Mouse (Mus musculus) liver, adult 2 months (tissue): ENCODE measurements around the gene Capg. TPM values are rescaled to one million over a fixed set of nuclear protein-coding genes. Genes with fewer than 3 reads are reported as not detected.

Experiments
- DNase-seq: peaks from one replicate; pipeline ENCODE4 v3.0.0-alpha.2; 2011; ENCODE audit warnings: low read depth, low spot score; ENCODE audit errors: extremely low read depth
- H3K27ac ChIP-seq: fragments of 200-500 bp; replicated peaks from 2 replicates; pipeline ENCODE4 v1.5.1; 2012; ENCODE audit warnings: low read depth, mild to moderate bottlenecking, control low read depth, inconsistent platforms, low read length; ENCODE audit not compliant: insufficient read depth
- H3K27me3 ChIP-seq: fragments of 200-500 bp; 2 replicates; pipeline ENCODE4 v1.6.1; 2012; ENCODE audit warnings: mild to moderate bottlenecking, moderate library complexity, low read length, inconsistent platforms; ENCODE audit not compliant: control insufficient read depth, insufficient read depth
- H3K36me3 ChIP-seq: fragments of 200-500 bp; 2 replicates; pipeline ENCODE4 v1.6.1; 2012; ENCODE audit warnings: low read length, inconsistent platforms; ENCODE audit not compliant: control insufficient read depth, insufficient read depth
- H3K4me1 ChIP-seq: fragments of 200-500 bp; 2 replicates; pipeline ENCODE4 v1.6.1; 2011; ENCODE audit warnings: low read length; ENCODE audit not compliant: control insufficient read depth, insufficient read depth
- H3K4me3 ChIP-seq: fragments of 200-500 bp; 2 replicates; pipeline ENCODE4 v1.5.1; 2011; ENCODE audit warnings: low read depth, mild to moderate bottlenecking, control low read depth, low read length, moderate library complexity; ENCODE audit not compliant: insufficient read depth
- H3K79me2 ChIP-seq: fragments of 200-500 bp; 2 replicates; pipeline ENCODE4 v1.6.1; 2012; ENCODE audit warnings: inconsistent platforms, mild to moderate bottlenecking, low read length, moderate library complexity; ENCODE audit not compliant: control insufficient read depth, insufficient read depth
- H3K9ac ChIP-seq: fragments of 200-500 bp; 2 replicates; pipeline ENCODE4 v1.6.1; 2012; ENCODE audit warnings: low read depth, mild to moderate bottlenecking, control low read depth, inconsistent platforms, low read length
- CTCF ChIP-seq: fragments of 200-500 bp; IDR thresholded peaks from 2 replicates; pipeline ENCODE4 v1.5.1; 2011; ENCODE audit warnings: low read depth, low read length, control low read depth
- POLR2A ChIP-seq: fragments of 200-500 bp; IDR thresholded peaks from 2 replicates; pipeline ENCODE4 v1.6.1; 2011; ENCODE audit warnings: low read length, control low read depth; ENCODE audit not compliant: insufficient read depth; ENCODE audit errors: extremely low read depth
- WGBS: fragments of 180-500 bp; shearing (Covaris S2); methylation state at CpG from one replicate; pipeline ENCODE4 v1.1.7; 2018; 5-methylcytosine and 5-hydroxymethylcytosine counted together
- polyA plus RNA-seq: library from polyadenylated mRNA; depleted of rRNA; stranded (reverse); fragments of >200 nt; gene quantifications from 2 replicates; pipeline ENCODE4 v1.2.3, GENCODE M21; 2012
- total RNA-seq: library from RNA; depleted of rRNA; stranded (reverse); fragments of >200 nt; gene quantifications from 2 replicates; pipeline ENCODE4 v1.2.3, GENCODE M21; 2014

Capg gene
- total and polyA plus RNA-seq, 2 experiments = 2.8 to 3.9 TPM

DNA sequence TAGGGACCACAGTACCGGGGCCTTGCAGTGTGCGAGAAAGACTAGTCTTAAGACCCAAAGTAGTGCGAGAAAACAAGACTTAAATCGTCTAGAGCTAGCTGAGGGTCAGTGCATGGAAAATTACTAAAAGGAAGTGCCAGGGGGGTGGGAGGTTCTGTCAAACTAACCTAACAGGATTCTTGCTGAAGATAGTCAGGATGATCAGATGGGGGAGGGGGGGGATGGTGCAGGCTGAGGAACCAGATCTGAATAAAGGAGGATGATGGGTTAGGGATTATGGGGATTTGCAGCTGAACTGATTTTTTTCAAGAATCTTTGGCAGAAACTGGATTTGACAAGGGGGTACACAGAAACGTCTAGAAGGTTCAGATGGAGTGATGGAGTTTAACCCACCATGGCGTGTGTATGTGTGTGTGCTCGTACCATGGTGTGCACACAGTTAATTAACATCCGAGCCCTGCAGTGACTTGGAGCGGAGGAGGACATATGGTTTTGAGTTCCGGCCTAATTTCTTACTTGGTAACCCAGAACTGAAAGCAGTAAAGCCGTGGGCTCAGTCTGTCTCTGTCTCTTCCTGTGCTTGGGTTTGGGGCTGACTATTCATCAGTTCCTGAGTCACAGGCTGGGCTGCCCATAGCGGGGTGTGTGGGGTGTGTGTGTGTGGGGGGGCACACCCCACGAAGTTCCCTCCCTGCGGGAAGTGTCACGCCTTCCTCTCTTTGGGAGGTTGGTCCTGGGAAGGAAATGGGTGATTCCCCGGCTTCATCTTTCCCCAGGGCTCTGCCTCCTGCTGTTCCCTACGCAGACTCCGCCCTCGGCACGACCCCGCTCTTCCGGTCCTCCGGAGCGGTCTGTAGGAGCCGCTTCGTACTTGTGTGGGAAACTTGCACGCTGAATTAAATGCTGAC lies 8.2 kb downstream of the Capg start:
- no peaks in the 10 kb centered on the region for H3K36me3 ChIP-seq
- peak; percentile 54 for DNase-seq
- TF ChIP-seq CTCF = no peak
- TF ChIP-seq POLR2A = no peak
- WGBS = 33% methylated on average over 27 of the region's 27 CpGs
- peak overlapping the region; percentile 45 for H3K4me3 ChIP-seq
- H3K9ac ChIP-seq = peak overlapping the region; percentile 44
- peak overlapping the region; percentile 45 for H3K27ac ChIP-seq
- H3K4me1 ChIP-seq = no peaks in the 10 kb centered on the region
- no peaks in the 10 kb centered on the region for H3K27me3 ChIP-seq
- no peaks in the 10 kb centered on the region for H3K79me2 ChIP-seq

DNA sequence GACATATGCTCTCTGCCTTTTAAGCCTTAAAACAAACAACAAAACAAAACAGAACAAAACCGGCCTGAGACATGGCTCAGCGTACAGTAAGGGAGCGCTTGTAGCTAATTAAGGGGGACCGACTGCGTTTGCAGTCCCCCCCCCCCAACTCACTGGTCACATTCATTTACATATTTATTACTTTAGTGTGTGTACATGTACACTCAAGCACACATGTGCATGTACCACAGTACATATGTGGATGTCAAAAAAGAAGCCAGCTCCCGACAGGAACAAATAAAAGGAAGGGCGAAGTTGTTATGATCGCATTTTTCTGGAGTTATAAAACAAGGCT lies 8.9 kb downstream of the Capg start:
- no peaks in the 10 kb centered on the region for H3K4me1 ChIP-seq
- peak overlapping the region; percentile 44 for H3K9ac ChIP-seq
- no peaks in the 10 kb centered on the region for H3K79me2 ChIP-seq
- peak overlapping the region; percentile 45 for H3K4me3 ChIP-seq
- WGBS = 22% methylated on average over 8 of the region's 8 CpGs
- no peak for DNase-seq
- H3K27ac ChIP-seq = peak overlapping the region; percentile 45
- H3K27me3 ChIP-seq = no peaks in the 10 kb centered on the region
- TF ChIP-seq CTCF (no peak), POLR2A (no peak)
- H3K36me3 ChIP-seq = no peaks in the 10 kb centered on the region

DNA sequence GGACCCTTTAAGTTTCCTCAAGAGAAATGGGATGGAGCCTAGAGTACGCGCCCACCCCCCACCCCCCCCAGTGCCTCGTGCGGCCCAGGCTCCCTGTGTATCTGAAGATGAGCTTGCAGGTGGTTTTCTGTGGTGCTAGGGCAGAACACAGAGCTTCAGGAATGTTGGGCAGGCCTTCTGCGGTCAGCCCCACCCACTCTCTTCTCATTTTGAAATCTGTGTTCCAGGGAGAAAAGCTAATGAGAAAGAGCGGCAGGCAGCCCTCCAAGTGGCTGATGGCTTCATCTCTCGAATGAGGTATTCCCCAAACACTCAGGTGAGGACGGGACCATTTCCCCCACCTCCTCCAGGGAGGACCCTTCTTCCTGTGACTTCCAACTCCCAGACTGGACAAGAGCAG lies 16.6 kb downstream of the Capg start:
- Histone ChIP-seq H3K4me1 (peaks cover 5% of the 10 kb centered on the region), H3K4me3 (no peak overlapping the region), H3K36me3 (no peaks in the 10 kb centered on the region), H3K9ac (no peak overlapping the region), H3K27ac (no peak overlapping the region), H3K27me3 (no peaks in the 10 kb centered on the region), H3K79me2 (no peaks in the 10 kb centered on the region)
- DNase-seq = no peak
- TF ChIP-seq CTCF = no peak
- WGBS = 86% methylated on average over 8 of the region's 8 CpGs

GRCm38 (mm10) chr6:72562486-72562885 lies 18.3 kb downstream of the Capg start:
- Histone ChIP-seq H3K27me3 (no peaks in the 10 kb centered on the region), H3K27ac (no peak overlapping the region), H3K79me2 (no peaks in the 10 kb centered on the region), H3K4me1 (peaks cover 6% of the 10 kb centered on the region), H3K36me3 (no peaks in the 10 kb centered on the region), H3K9ac (no peak overlapping the region), H3K4me3 (no peak overlapping the region)
- TF ChIP-seq CTCF (no peak), POLR2A (no peak)
- WGBS = 86% methylated on average over 6 of the region's 6 CpGs
- DNase-seq = no peak

GRCm38 (mm10) chr6:72562894-72563293 lies 18.7 kb downstream of the Capg start:
- WGBS = 91% methylated on average over 5 of the region's 5 CpGs
- no peak for DNase-seq
- no peak overlapping the region for H3K27ac ChIP-seq

GRCm38 (mm10) chr6:72565506-72565905 lies 21.3 kb downstream of the Capg start:
- Histone ChIP-seq H3K27ac (no peak overlapping the region), H3K4me3 (no peak overlapping the region), H3K9ac (no peak overlapping the region), H3K27me3 (no peaks in the 10 kb centered on the region), H3K4me1 (peaks cover 22% of the 10 kb centered on the region), H3K79me2 (peaks cover 4% of the 10 kb centered on the region; the same call in 1 of the 2 replicates), H3K36me3 (peaks cover 4% of the 10 kb centered on the region; the same call in 1 of the 2 replicates)
- no peak for TF ChIP-seq POLR2A
- TF ChIP-seq CTCF = no peak
- WGBS = 43% methylated on average over 7 of the region's 7 CpGs
- no peak for DNase-seq

More at GRCm38 (mm10) chr6:72562894-72563293, 18.7 kb downstream of the Capg start:
- Histone ChIP-seq H3K9ac (no peak overlapping the region), H3K79me2 (no peaks in the 10 kb centered on the region), H3K4me3 (no peak overlapping the region), H3K36me3 (peaks cover under 1% of the 10 kb centered on the region; the same call in 1 of the 2 replicates), H3K4me1 (peaks cover 7% of the 10 kb centered on the region), H3K27me3 (no peaks in the 10 kb centered on the region)
- TF ChIP-seq CTCF = no peak
- TF ChIP-seq POLR2A = no peak
